Mouse (Mus musculus): ENCODE data around the gene Nav3.

Gene Nav3

DNA sequence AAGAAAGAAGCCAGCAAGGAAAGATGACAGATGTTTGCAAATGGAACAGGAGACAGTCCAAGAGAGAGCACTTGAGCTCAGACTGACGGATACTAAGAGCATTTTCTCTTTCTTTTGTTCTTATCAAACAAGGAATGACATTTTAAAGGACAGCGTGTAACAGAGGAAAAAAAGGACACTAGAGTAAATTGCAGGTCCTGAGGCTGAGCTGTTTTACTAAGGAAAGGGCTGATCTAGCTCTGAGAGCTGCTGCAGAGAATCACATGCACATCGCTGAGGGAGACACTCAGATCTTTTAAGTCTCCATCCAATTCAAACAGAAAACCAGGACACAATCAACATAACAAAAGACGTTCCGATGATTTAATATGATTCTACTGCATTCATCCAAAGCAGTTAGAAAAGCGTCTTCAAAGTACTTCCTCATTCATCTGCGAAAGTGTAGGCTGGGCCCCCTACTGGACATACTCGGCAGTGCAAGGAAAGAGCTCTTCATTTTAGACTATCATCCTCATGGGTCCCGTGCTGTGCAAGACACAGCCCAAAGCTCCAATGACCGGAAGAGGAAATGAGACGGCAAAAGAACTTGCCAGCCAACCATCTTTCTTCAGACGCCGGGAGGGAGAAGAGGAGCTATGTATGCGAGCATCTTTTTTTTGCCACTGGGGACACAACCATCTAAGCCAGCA is 791.2 kb downstream of the Nav3 start:
- peak; percentile 19 for DNase-seq (ENCODE audit: low spot score)

DNA sequence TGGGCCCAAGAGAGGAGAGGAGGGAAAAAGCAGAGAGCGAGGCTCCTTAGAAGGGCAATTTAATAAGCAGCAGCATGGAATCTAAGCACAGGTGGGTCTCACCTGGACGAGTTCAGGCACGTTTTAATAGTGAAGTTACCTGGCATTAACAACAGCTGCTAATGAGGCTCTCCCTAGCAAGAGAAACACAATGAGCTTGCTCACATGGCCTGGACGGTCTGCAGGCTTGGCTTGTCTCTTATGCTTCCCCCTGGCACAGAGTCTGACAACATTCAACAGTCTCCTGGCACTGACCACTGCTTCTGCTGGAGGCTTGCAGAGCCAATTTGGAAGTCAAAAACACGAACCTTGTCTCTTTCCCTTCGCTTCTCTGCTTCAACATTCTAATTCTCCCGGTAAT is 804.5 kb downstream of the Nav3 start:
- no peak for DNase-seq (ENCODE audit: low spot score)

DNA sequence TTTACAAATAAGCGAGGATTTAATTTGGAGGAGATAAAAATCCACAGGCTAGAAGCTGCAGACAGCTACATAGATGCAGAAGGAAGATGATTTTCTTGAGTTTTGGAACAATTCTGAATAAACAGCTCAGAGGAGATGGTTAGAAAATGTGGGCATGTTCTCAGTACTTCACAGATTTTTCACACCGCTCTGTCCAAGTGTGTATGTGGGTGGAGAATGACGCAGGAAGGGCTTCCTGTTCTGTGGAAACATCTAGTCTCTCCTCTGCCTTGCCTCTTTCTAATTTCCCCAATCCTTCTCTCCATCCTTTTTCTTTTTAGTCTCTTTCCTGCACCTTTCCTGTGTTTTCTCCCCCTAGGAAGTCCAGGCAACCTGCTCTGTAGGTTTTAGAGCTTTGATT is 812.4 kb downstream of the Nav3 start:
- no peak for DNase-seq (ENCODE audit: low spot score)

DNA sequence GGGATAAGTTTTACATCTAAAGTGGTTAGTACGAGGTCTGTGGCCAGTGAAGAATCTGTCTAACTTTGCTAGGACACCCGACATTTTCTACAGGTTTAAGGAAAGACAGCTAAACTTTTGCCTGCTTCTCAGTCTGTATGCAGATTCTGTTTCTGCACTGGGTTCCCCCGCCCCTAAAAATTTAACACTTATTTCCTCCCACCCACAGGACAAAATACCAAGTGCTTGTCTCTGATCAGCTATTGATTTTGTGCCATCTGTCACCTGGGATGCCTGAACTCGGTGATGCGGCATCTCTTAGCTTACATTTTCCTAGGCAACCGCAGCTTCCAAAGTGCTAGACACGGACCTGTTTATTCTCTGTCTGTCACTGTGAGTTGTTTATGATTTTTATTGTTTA is 814.2 kb downstream of the Nav3 start:
- DNase-seq (ENCODE audit: low spot score): no peak

DNA sequence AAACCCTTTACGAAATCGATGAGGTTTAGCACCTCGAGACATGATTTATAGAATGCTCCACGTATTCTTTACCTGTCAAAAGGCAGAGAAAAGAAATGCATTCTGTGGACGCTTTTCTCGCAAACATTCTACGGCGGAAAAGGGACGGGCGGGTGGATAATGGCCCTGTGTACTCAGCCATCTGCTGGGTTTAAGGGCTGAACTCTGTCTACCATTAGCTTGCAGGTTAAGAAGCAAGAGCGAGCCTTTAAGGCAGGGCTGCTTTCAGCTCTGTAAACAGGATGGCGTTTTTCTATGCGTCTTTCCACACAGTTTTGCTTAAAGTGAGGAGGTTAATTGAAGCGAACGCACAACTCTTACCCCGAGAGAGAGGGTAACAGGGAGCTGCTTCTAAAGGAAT is 818.3 kb downstream of the Nav3 start:
- no peak for DNase-seq (ENCODE audit: low spot score)
